Mouse (Mus musculus): ENCODE results near the gene Glce.

- no peak for TF ChIP-seq EP300 (IDR thresholded peaks at IDR 0.05; ENCODE audit: low read length)
- no peak for TF ChIP-seq CTCF (conservative IDR thresholded peaks at IDR 0.05 in 1 of 2, IDR thresholded peaks at IDR 0.05 in 1 of 2; ENCODE audit: low read depth in 2 of 2, low read length in 2 of 2)
- no peak for TF ChIP-seq MAX (IDR thresholded peaks at IDR 0.05; ENCODE audit: low read length)
- TF ChIP-seq TCF12 (IDR thresholded peaks at IDR 0.05; ENCODE audit: low read depth, low read length) = no peak
- no peak for TF ChIP-seq POLR2AphosphoS2 (IDR thresholded peaks at IDR 0.05; ENCODE audit: low read depth, low read length)
- no peak for TF ChIP-seq USF1 (IDR thresholded peaks at IDR 0.05; ENCODE audit: low read depth, low read length)
- no peak for TF ChIP-seq RCOR1 (conservative IDR thresholded peaks at IDR 0.05; ENCODE audit: low read depth, low read length)
- TF ChIP-seq JUN (IDR thresholded peaks at IDR 0.05; ENCODE audit: insufficient read depth, low read depth, low read length) = no peak
- TF ChIP-seq MEF2A (IDR thresholded peaks at IDR 0.05; ENCODE audit: borderline replicate concordance, low read depth, low read length) = no peak
These were observed 105.1 kb downstream of the Glce start for GRCm38 (mm10) chr9:62017329-62017728.
